Mouse (Mus musculus) testis, adult 2 months (tissue): ENCODE measurements around the gene Stxbp5l.

Experiments used
- CTCF ChIP-seq: fragments of 200-500 bp; IDR thresholded peaks from 2 replicates; pipeline ENCODE4 v1.5.1; 2012; ENCODE audit warnings: low read depth, mild to moderate bottlenecking, inconsistent platforms, low read length, moderate library complexity; ENCODE audit not compliant: control insufficient read depth, insufficient read depth, insufficient replicate concordance
- POLR2A ChIP-seq: fragments of 200-500 bp; IDR thresholded peaks from 2 replicates; pipeline ENCODE4 v1.6.1; 2012; ENCODE audit warnings: low read depth, mild to moderate bottlenecking, inconsistent platforms, low read length, moderate library complexity; ENCODE audit not compliant: control insufficient read depth

DNA sequence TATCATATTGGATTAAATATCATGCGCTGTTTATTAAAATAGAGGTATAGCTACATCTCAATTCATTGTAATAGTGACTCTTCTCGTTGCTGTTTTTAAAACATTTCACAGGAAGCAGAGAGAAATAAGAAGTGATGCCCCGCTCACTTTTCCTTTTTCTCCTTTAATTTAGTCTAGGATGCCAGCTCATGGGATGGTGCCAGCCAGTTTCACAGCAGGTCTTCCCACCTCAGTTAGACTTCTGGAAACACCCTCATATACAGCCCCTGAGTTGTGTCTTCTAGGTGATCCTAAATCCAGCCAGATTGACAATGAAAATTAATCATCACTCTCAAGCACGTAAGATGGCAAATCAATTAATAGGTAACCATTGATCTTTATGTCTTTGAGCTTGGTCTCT lies 17.3 kb downstream of the Stxbp5l start:
- no peak for TF ChIP-seq CTCF
- no peak for TF ChIP-seq POLR2A
